Mouse (Mus musculus): ENCODE data around the gene Zfp639. TPM values are rescaled to one million over a fixed set of nuclear protein-coding genes. Genes with fewer than 3 reads are reported as not detected.

Gene Zfp639
- polyA plus RNA-seq, 1 experiment from 2014 or later, result 41.6 TPM

- no peak for ATAC-seq (replicated peaks; ENCODE audit: low FRiP score, low read depth)
- no peak overlapping the region for H3K4me3 ChIP-seq (replicated peaks; ENCODE audit: low read depth, low read length)
Measured at GRCm38 (mm10) chr3:32473184-32473583, 36.9 kb upstream of the Zfp639 start.

GRCm38 (mm10) chr3:32479961-32480360 is 30.1 kb upstream of the Zfp639 start:
- no peak overlapping the region for H3K27ac ChIP-seq

More at GRCm38 (mm10) chr3:32473184-32473583, 36.9 kb upstream of the Zfp639 start:
- Histone ChIP-seq H3K4me1 (replicated peaks; ENCODE audit: insufficient read depth, low read length) (peaks cover 8% of the 10 kb centered on the region; the same call in 1 of the 2 replicates), H3K27ac (no peak overlapping the region), H3K9me3 (replicated peaks; ENCODE audit: low read length) (no peaks in the 10 kb centered on the region), H3K4me2 (ENCODE audit: low read length) (no peak overlapping the region), H3K9ac (ENCODE audit: low read depth, low read length) (no peak overlapping the region), H3K36me3 (ENCODE audit: insufficient read depth, low read length) (no peaks in the 10 kb centered on the region), H3K27me3 (ENCODE audit: insufficient read depth, low read length) (no peaks in the 10 kb centered on the region)
- no peak for TF ChIP-seq CTCF (IDR thresholded peaks at IDR 0.05; ENCODE audit: low read depth)
- 45% methylated on average over 10 of the region's 10 CpGs for WGBS
- DNase-seq (ENCODE audit: low spot score), result peak; percentile 28

GRCm38 (mm10) chr3:32483035-32483434 is 27.0 kb upstream of the Zfp639 start:
- no peak for TF ChIP-seq CTCF (IDR thresholded peaks at IDR 0.05; ENCODE audit: low read depth)
- ATAC-seq (replicated peaks; ENCODE audit: low FRiP score, low read depth) (no peak), DNase-seq (ENCODE audit: low spot score) (no peak)
- H3K9ac ChIP-seq (ENCODE audit: low read depth, low read length), result no peak overlapping the region
- H3K36me3 ChIP-seq (ENCODE audit: insufficient read depth, low read length), result no peaks in the 10 kb centered on the region
- no peaks in the 10 kb centered on the region for H3K9me3 ChIP-seq (replicated peaks; ENCODE audit: low read length)
- no peak overlapping the region for H3K27ac ChIP-seq
- H3K27me3 ChIP-seq (ENCODE audit: insufficient read depth, low read length), result no peaks in the 10 kb centered on the region
- H3K4me3 ChIP-seq (replicated peaks; ENCODE audit: low read depth, low read length), result no peak overlapping the region
- no peak overlapping the region for H3K4me2 ChIP-seq (ENCODE audit: low read length)
- WGBS, result 80% methylated on average over 3 of the region's 3 CpGs
- no peaks in the 10 kb centered on the region for H3K4me1 ChIP-seq (replicated peaks; ENCODE audit: insufficient read depth, low read length)

More at GRCm38 (mm10) chr3:32479961-32480360, 30.1 kb upstream of the Zfp639 start:
- ATAC-seq (replicated peaks; ENCODE audit: low FRiP score, low read depth) (no peak), DNase-seq (ENCODE audit: low spot score) (no peak)
- Histone ChIP-seq H3K9me3 (replicated peaks; ENCODE audit: low read length) (no peaks in the 10 kb centered on the region), H3K36me3 (ENCODE audit: insufficient read depth, low read length) (no peaks in the 10 kb centered on the region), H3K4me2 (ENCODE audit: low read length) (no peak overlapping the region), H3K9ac (ENCODE audit: low read depth, low read length) (no peak overlapping the region), H3K27me3 (ENCODE audit: insufficient read depth, low read length) (no peaks in the 10 kb centered on the region), H3K4me3 (replicated peaks; ENCODE audit: low read depth, low read length) (no peak overlapping the region), H3K4me1 (replicated peaks; ENCODE audit: insufficient read depth, low read length) (no peaks in the 10 kb centered on the region)
- 90% methylated on average over 7 of the region's 7 CpGs for WGBS
- no peak for TF ChIP-seq CTCF (IDR thresholded peaks at IDR 0.05; ENCODE audit: low read depth)

- no peak for DNase-seq (ENCODE audit: low spot score)
- H3K9ac ChIP-seq (ENCODE audit: low read depth, low read length), result no peak overlapping the region
Measured at GRCm38 (mm10) chr3:32486543-32486942, 23.5 kb upstream of the Zfp639 start.

GRCm38 (mm10) chr3:32488172-32488571 is 21.9 kb upstream of the Zfp639 start:
- ATAC-seq (replicated peaks; ENCODE audit: low FRiP score, low read depth), result no peak
- no peak overlapping the region for H3K4me3 ChIP-seq (replicated peaks; ENCODE audit: low read depth, low read length)

More at GRCm38 (mm10) chr3:32486543-32486942, 23.5 kb upstream of the Zfp639 start:
- Histone ChIP-seq H3K36me3 (ENCODE audit: insufficient read depth, low read length) (no peaks in the 10 kb centered on the region), H3K4me2 (ENCODE audit: low read length) (no peak overlapping the region), H3K27me3 (ENCODE audit: insufficient read depth, low read length) (no peaks in the 10 kb centered on the region), H3K27ac (no peak overlapping the region), H3K9me3 (replicated peaks; ENCODE audit: low read length) (no peaks in the 10 kb centered on the region), H3K4me3 (replicated peaks; ENCODE audit: low read depth, low read length) (no peak overlapping the region), H3K4me1 (replicated peaks; ENCODE audit: insufficient read depth, low read length) (no peaks in the 10 kb centered on the region)
- 77% methylated on average over 4 of the region's 4 CpGs for WGBS
- no peak for ATAC-seq (replicated peaks; ENCODE audit: low FRiP score, low read depth)
- TF ChIP-seq CTCF (IDR thresholded peaks at IDR 0.05; ENCODE audit: low read depth), result no peak

GRCm38 (mm10) chr3:32490076-32490927 is 19.8 kb upstream of the Zfp639 start:
- WGBS, result 53% methylated on average over 15 of the region's 15 CpGs
- Histone ChIP-seq H3K4me3 (replicated peaks; ENCODE audit: low read depth, low read length) (no peak overlapping the region), H3K4me2 (ENCODE audit: low read length) (no peak overlapping the region), H3K27ac (no peak overlapping the region), H3K27me3 (ENCODE audit: insufficient read depth, low read length) (no peaks in the 10 kb centered on the region), H3K36me3 (ENCODE audit: insufficient read depth, low read length) (no peaks in the 10 kb centered on the region), H3K9ac (ENCODE audit: low read depth, low read length) (no peak overlapping the region), H3K9me3 (replicated peaks; ENCODE audit: low read length) (no peaks in the 10 kb centered on the region), H3K4me1 (replicated peaks; ENCODE audit: insufficient read depth, low read length) (no peaks in the 10 kb centered on the region; the same call in 1 of the 2 replicates)
- no peak for TF ChIP-seq CTCF (IDR thresholded peaks at IDR 0.05; ENCODE audit: low read depth)
- ATAC-seq (replicated peaks; ENCODE audit: low FRiP score, low read depth) (no peak), DNase-seq (ENCODE audit: low spot score) (no peak)

More at GRCm38 (mm10) chr3:32488172-32488571, 21.9 kb upstream of the Zfp639 start:
- Histone ChIP-seq H3K4me2 (ENCODE audit: low read length) (no peak overlapping the region), H3K4me1 (replicated peaks; ENCODE audit: insufficient read depth, low read length) (no peaks in the 10 kb centered on the region), H3K27ac (no peak overlapping the region), H3K9ac (ENCODE audit: low read depth, low read length) (no peak overlapping the region), H3K27me3 (ENCODE audit: insufficient read depth, low read length) (no peaks in the 10 kb centered on the region), H3K36me3 (ENCODE audit: insufficient read depth, low read length) (no peaks in the 10 kb centered on the region), H3K9me3 (replicated peaks; ENCODE audit: low read length) (no peaks in the 10 kb centered on the region)
- DNase-seq (ENCODE audit: low spot score), result no peak
- no peak for TF ChIP-seq CTCF (IDR thresholded peaks at IDR 0.05; ENCODE audit: low read depth)
- 86% methylated on average over 6 of the region's 6 CpGs for WGBS
